Mouse (Mus musculus) olfactory bulb, adult 2 months (tissue): ENCODE results near the gene Crtc1.

Experiments used
- CTCF ChIP-seq: fragments of 200-500 bp; IDR thresholded peaks from 2 replicates; pipeline ENCODE4 v1.5.1; 2012; ENCODE audit warnings: low read depth, mild to moderate bottlenecking, low read length, moderate library complexity; ENCODE audit not compliant: insufficient read depth
- POLR2A ChIP-seq: fragments of 200-500 bp; IDR thresholded peaks from 2 replicates; pipeline ENCODE4 v1.6.1; 2012; ENCODE audit warnings: mild to moderate bottlenecking, low read depth, low read length, moderate library complexity; ENCODE audit not compliant: insufficient read depth

GRCm38 (mm10) chr8:70404212-70404611, 35.2 kb downstream of the Crtc1 start:
- TF ChIP-seq POLR2A (no peak), CTCF (no peak)
